Mouse (Mus musculus): ENCODE results near the gene Tmem219. TPM values are rescaled to one million over a fixed set of nuclear protein-coding genes. Genes with fewer than 3 reads are reported as not detected.

Tmem219 gene
- polyA plus RNA-seq, 1 experiment from 2014 or later = 30.9 TPM

DNA sequence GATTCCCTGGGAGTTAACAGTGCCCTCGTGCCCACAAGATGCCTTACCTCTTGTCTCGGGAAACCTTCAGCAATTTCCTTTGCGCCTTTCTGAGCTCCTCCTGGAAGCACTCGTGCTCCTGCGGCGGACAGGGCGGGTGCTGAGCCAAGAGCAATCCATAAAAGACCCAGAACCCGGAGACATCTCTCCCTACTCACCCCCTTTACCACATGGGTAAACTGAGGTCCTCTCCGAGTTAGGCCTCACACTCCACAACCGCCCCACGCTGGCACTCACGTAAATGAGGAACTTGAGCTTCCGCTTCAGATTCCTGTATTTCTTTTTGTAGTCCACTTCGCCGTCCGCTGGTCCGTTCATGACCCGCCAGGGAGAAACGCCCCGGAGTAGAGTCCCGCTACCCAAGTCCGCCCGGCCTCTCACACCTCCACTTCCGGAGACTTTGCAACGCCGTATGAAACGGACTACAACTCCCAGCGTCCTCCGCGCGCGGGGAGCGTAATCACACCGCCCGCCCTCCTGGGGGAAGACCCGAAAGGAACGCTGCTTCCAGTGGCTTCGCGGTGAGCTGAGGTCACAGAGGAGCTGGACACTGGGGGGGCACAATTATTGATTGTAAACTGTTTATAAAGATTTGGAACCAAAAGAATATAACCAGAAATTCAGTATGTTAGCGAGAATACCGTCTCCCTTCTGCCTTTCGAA is 61.1 kb downstream of the Tmem219 start, which contains the start of gene Hirip3:
Gene Hirip3 (plus strand): TSS at position 544 of the 702 bp plus-strand sequence.
- H3K9ac ChIP-seq (replicated peaks) = peak within 1 kb of the TSS; percentile 57
- peak within 1 kb of the TSS; percentile 85 for H3K4me2 ChIP-seq
- H3K4me3 ChIP-seq (replicated peaks) = peak within 1 kb of the TSS; percentile 71
- ATAC-seq (ENCODE audit: low FRiP score) = peak; percentile 92
- 3% methylated on average over 41 of the region's 42 CpGs for WGBS
- peaks cover 45% of the 10 kb centered on the region for H3K36me3 ChIP-seq
- peak within 1 kb of the TSS; percentile 92 for H3K27ac ChIP-seq (replicated peaks)
- no peaks in the 10 kb centered on the region for H3K9me3 ChIP-seq (replicated peaks)
- peaks cover 35% of the 10 kb centered on the region for H3K4me1 ChIP-seq
- H3K27me3 ChIP-seq (replicated peaks) = no peaks in the 10 kb centered on the region

DNA sequence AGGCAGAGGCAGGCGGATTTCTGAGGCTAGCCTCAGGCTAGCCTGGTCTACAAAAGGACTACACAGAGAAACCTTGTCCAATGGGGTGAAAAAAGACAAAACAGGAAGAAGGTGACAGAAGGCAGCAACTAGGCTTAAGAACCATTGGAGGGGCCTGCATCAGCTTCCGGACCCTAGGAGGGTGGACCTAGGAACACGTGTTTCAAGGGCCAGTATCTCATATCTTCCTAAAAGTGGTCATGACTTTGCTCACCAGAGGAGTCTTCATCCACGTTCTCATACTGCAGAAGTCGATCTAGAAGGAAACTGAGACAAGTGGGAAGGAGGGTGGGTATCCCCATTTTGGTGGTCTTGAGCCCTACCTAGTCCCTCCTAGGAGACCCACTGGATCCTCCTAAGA is 61.7 kb downstream of the Tmem219 start:
- H3K9ac ChIP-seq (replicated peaks) = peak overlapping the region; percentile 57
- no peaks in the 10 kb centered on the region for H3K27me3 ChIP-seq (replicated peaks)
- peak overlapping the region; percentile 85 for H3K4me2 ChIP-seq
- ATAC-seq (ENCODE audit: low FRiP score) = no peak
- H3K36me3 ChIP-seq = peaks cover 45% of the 10 kb centered on the region
- H3K4me1 ChIP-seq = peaks cover 35% of the 10 kb centered on the region
- H3K27ac ChIP-seq (replicated peaks) = no peak overlapping the region
- H3K4me3 ChIP-seq (replicated peaks) = peak overlapping the region; percentile 71
- no peaks in the 10 kb centered on the region for H3K9me3 ChIP-seq (replicated peaks)
- 73% methylated on average over 5 of the region's 5 CpGs for WGBS

DNA sequence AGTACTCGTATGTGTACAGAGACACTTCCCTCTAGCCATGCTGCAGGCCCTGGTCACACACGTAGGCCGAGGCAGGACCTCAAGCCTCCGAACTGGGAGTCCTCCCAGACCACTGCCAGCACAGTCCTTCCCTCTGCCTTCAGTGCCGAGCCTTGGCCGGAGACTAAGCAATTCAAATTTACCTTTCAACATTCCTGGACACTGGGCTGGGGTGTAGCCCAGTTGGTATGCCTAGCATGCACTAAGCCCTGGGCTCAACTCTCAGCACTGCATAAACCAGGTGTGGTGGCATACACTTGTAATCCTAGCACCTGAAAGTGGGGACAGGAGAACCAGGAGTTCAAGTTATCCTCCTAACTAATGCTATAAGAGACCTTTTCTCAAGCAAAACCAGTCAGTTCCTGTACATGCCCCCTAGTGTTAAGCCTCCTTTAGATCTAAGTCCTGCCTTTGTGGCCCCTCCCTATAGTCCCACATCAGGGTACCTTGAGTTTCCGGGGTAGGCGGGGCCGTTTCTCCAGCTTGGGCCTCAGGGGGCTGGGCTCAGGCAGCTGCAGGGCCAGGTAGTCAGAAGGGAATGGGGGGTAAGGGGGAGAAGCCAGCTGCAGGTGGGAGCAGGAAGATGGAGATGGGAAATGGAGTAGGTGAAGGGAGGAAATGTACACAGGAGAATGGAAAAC is 65.8 kb downstream of the Tmem219 start:
- ATAC-seq (ENCODE audit: low FRiP score) = no peak
- Histone ChIP-seq H3K36me3 (peaks cover 59% of the 10 kb centered on the region), H3K27ac (replicated peaks) (no peak overlapping the region), H3K9me3 (replicated peaks) (no peaks in the 10 kb centered on the region), H3K4me2 (no peak overlapping the region), H3K27me3 (replicated peaks) (no peaks in the 10 kb centered on the region), H3K4me3 (replicated peaks) (no peak overlapping the region), H3K9ac (replicated peaks) (no peak overlapping the region), H3K4me1 (peaks cover 12% of the 10 kb centered on the region)
- 71% methylated on average over 9 of the region's 9 CpGs for WGBS

DNA sequence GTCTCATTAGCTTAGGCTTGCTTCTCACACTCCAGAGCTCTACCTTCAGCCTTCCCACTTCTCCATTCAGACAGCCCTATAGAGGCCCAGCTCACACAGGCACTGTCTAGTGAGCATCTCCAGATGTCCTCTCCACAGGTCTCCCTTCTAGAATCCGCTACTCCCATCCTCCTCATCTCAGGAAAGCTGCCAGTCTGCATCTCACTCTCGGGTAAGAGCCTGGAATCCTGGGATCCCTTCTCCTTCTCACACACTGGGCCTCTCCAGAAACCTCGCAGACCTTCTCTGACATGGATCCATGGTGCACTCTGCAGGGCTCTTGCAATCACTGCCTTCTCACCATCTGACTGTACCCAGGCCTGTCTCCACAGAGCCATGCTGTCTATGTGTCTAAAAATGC is 67.1 kb downstream of the Tmem219 start:
- no peak overlapping the region for H3K27ac ChIP-seq (replicated peaks)
- 0 out of 2 replicates have a peak overlapping the region, but pooled peaks have one; percentile 7 for H3K9ac ChIP-seq (replicated peaks)

DNA sequence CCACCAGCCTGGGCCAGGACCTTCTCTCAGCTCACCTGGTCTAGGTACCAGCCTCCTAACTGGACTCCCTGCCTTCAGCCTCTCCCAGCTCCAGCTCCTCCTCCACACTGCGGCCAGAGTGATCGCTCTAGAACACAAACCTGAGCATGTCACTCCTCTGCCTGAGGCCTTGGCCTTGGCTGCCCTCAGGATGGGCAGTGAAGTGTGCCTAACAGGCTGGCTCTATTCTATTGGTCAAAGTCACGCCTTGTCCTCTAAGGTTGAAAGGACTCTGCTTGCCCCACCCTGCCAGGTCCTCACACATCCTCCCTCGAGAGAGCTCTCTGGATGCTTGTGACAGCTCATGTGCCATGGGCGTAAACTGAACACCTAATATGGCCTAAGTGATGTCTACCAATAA is 69.3 kb downstream of the Tmem219 start:
- Histone ChIP-seq H3K4me3 (replicated peaks) (no peak overlapping the region), H3K36me3 (peaks cover 61% of the 10 kb centered on the region), H3K27me3 (replicated peaks) (peaks cover 18% of the 10 kb centered on the region), H3K9ac (replicated peaks) (no peak overlapping the region), H3K9me3 (replicated peaks) (no peaks in the 10 kb centered on the region), H3K4me2 (no peak overlapping the region), H3K27ac (replicated peaks) (no peak overlapping the region), H3K4me1 (peaks cover 11% of the 10 kb centered on the region)
- 79% methylated on average over 5 of the region's 5 CpGs for WGBS
- no peak for ATAC-seq (ENCODE audit: low FRiP score)

More for the DNA sequence above, 67.1 kb downstream of the Tmem219 start:
- no peak for ATAC-seq (ENCODE audit: low FRiP score)
- peaks cover 3% of the 10 kb centered on the region for H3K4me1 ChIP-seq
- no peak overlapping the region for H3K4me3 ChIP-seq (replicated peaks)
- H3K27me3 ChIP-seq (replicated peaks) = no peaks in the 10 kb centered on the region
- H3K36me3 ChIP-seq = peaks cover 68% of the 10 kb centered on the region
- no peak overlapping the region for H3K4me2 ChIP-seq
- WGBS = 81% methylated on average over 3 of the region's 3 CpGs
- no peaks in the 10 kb centered on the region for H3K9me3 ChIP-seq (replicated peaks)

DNA sequence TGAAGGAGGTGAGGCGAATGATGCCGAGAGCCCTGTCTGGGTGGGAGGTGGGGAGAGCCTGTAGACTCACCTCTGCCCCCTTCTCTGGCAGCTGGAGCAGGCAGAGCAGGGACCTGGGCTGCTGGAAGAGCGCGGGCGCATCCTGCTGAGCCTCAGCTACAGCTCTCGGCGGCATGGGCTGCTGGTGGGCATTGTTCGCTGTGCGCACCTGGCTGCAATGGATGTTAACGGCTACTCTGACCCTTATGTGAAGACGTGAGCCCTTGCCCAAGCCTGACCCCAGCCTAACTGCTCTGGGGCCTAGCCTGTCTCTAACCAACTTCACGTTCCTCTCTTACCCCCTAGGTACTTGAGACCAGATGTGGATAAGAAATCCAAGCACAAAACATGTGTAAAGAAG is 71.5 kb downstream of the Tmem219 start:
- ATAC-seq (ENCODE audit: low FRiP score) = no peak
- 47% methylated on average over 12 of the region's 12 CpGs for WGBS
- H3K36me3 ChIP-seq = peaks cover 43% of the 10 kb centered on the region

DNA sequence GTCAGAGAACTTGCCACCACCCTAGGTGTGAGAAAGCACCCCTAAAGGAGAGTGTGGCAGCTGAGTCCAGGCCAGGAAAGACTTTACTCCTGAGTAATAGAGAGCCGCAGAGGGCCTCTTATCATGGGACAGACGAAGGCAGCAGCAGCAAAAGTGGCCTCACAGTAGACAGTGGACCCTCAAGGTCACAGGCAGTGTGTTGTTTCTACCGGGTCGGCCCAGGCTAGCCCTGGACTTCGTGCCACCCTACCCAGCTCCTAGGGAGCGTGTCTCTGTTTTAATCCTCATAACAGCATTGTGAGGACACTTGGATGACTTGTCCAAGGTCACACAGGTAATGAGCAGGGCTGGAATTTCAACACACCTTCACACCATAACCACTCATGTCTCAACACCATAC is 72.6 kb downstream of the Tmem219 start:
- Histone ChIP-seq H3K27ac (replicated peaks) (no peak overlapping the region), H3K4me3 (replicated peaks) (no peak overlapping the region), H3K9ac (replicated peaks) (no peak overlapping the region), H3K4me1 (peaks cover 24% of the 10 kb centered on the region), H3K36me3 (peaks cover 34% of the 10 kb centered on the region), H3K4me2 (no peak overlapping the region), H3K9me3 (replicated peaks) (no peaks in the 10 kb centered on the region), H3K27me3 (replicated peaks) (peaks cover 18% of the 10 kb centered on the region)
- 94% methylated on average over 6 of the region's 6 CpGs for WGBS
- no peak for ATAC-seq (ENCODE audit: low FRiP score)

More for the DNA sequence above, 71.5 kb downstream of the Tmem219 start:
- no peak overlapping the region for H3K4me3 ChIP-seq (replicated peaks)
- no peaks in the 10 kb centered on the region for H3K9me3 ChIP-seq (replicated peaks)
- H3K9ac ChIP-seq (replicated peaks) = no peak overlapping the region
- H3K27me3 ChIP-seq (replicated peaks) = peaks cover 18% of the 10 kb centered on the region
- H3K4me2 ChIP-seq = no peak overlapping the region
- peaks cover 24% of the 10 kb centered on the region for H3K4me1 ChIP-seq
- H3K27ac ChIP-seq (replicated peaks) = no peak overlapping the region

DNA sequence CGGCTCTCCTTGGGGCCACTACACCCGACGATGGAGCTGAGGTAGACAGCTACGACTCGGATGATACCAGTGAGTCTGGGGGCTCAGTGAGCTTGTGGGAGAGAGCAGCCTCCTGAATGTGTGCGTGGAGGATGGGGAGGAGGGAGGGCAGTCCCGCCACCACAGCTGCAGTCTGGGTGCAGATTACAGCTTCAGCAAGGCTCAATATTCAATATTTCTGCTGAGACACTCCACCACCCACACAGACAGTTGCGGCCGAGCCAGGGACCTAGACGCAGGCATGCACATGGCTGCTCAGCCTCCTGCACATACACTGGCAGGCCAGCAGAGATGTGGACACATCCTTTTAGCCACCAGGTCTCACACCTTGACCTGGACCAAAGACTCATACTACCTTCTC is 73.9 kb downstream of the Tmem219 start:
- H3K27me3 ChIP-seq (replicated peaks) = peaks cover 22% of the 10 kb centered on the region
- 22% methylated on average over 10 of the region's 10 CpGs for WGBS
- peak overlapping the region; percentile 74 for H3K9ac ChIP-seq (replicated peaks)

DNA sequence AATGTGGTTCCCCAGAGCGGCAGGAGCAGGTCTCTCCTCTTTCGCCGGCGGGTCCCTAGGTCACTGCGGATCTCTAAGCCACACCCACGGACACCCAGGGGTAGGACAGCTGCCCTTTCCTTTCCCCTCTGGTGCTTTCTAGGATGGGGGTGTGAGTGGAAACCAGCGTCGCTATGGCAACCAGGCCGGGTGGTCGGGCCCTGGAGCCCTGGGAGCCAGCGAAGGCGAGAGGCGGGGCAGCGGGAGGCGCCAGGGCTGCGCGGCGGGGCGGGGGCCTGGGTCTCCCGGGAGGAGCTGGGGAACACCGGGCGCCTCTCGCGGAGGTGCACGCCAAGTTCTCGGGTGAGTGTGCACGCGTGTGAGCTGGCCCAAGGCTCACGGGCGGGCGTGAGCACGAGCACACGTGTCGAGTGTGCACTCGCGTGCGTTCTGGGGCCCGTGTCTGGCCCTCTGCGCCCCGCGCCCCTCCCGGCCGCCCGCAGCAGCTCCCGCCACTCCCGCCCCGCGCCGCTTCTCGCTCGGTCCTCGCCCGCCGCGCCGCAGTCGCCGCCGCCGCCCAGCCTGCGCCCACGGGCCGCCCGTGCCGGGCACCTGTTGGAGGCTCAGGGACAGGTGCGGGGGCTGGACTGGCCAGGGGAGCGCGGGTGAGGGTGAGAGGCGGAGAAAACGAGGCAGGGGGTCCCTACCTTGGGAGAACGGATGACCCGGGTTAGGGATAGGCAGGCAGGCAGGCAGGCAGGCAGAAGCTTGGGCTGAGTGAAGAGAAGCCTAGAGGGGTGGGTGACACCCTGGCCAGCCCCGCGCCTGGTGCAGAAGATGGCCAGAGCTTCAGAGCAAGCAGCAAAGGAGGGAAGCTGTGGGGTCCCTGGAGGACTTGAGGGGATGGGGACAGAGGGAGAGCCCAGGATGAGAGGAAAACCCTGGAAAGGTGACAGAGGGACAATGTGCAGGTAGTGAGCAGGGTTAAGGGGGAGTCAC is 75.0 kb downstream of the Tmem219 start:
- peak; percentile 59 for ATAC-seq (ENCODE audit: low FRiP score)
- Histone ChIP-seq H3K27me3 (replicated peaks) (peaks cover 22% of the 10 kb centered on the region), H3K9ac (replicated peaks) (peak overlapping the region; percentile 74), H3K27ac (replicated peaks) (peak overlapping the region; percentile 45; the same call in 1 of the 2 replicates), H3K4me2 (peak overlapping the region; percentile 100), H3K4me3 (replicated peaks) (peak overlapping the region; percentile 61), H3K4me1 (peaks cover 24% of the 10 kb centered on the region), H3K9me3 (replicated peaks) (no peaks in the 10 kb centered on the region), H3K36me3 (peaks cover 20% of the 10 kb centered on the region)
- 1% methylated on average over 41 of the region's 74 CpGs for WGBS

More for the DNA sequence above, 73.9 kb downstream of the Tmem219 start:
- peak overlapping the region; percentile 100 for H3K4me2 ChIP-seq
- no peak overlapping the region; the same call in 1 of the 2 replicates for H3K27ac ChIP-seq (replicated peaks)
- H3K9me3 ChIP-seq (replicated peaks) = no peaks in the 10 kb centered on the region
- peak overlapping the region; percentile 61 for H3K4me3 ChIP-seq (replicated peaks)
- ATAC-seq (ENCODE audit: low FRiP score) = 0 out of 2 replicates have a peak, but pooled peaks have one; percentile 23
- peaks cover 31% of the 10 kb centered on the region for H3K36me3 ChIP-seq
- peaks cover 24% of the 10 kb centered on the region for H3K4me1 ChIP-seq

DNA sequence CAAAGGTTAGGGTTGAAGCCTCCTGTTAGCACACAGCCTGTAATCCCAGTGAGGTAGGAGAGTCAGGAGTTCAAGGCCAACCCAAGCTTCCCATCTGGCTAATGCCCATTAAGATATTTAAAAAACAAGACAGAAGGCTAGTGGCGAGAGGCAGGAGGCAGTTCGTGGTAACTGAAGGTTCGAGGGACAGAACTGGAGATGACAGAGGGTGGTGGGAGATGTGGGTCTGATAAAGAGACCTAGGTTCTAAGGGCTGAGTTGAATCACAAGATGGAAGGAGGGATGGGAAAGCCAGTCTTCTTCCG is 75.6 kb downstream of the Tmem219 start, which contains the start of gene Doc2a:
Gene Doc2a (plus strand): TSS at position 301 of the 305 bp plus-strand sequence.
- Histone ChIP-seq H3K36me3 (peaks cover 14% of the 10 kb centered on the region), H3K27me3 (replicated peaks) (peaks cover 22% of the 10 kb centered on the region), H3K4me2 (peak within 1 kb of the TSS; percentile 100), H3K4me3 (replicated peaks) (peak within 1 kb of the TSS; percentile 61), H3K27ac (replicated peaks) (peak within 1 kb of the TSS; percentile 45; the same call in 1 of the 2 replicates), H3K9ac (replicated peaks) (peak within 1 kb of the TSS; percentile 74), H3K4me1 (peaks cover 24% of the 10 kb centered on the region), H3K9me3 (replicated peaks) (no peaks in the 10 kb centered on the region)
- WGBS = 14% methylated on average over 4 of the region's 4 CpGs
- peak; percentile 5; the same call in 1 of the 2 replicates for ATAC-seq (ENCODE audit: low FRiP score)

DNA sequence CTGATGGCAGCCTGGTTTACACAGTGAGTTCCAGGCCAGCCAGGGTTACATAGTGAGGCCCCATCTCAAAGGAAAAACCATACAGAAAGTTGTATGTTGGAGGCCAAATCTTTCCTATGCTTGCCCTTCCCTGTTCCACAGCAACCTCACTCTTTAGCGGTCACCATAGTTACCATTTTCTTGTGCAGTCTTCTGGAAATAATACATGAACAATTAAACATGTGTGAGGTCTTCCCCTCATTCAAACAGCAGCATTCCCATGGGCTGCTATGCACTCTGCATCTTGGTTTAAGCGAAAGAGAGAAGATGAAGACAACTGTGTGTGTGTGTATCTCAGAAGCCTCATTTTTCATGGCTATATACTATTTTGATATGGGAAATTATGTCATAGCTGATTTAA is 77.2 kb downstream of the Tmem219 start:
- Histone ChIP-seq H3K4me1 (peaks cover 24% of the 10 kb centered on the region), H3K27ac (replicated peaks) (no peak overlapping the region), H3K9me3 (replicated peaks) (no peaks in the 10 kb centered on the region), H3K27me3 (replicated peaks) (peaks cover 22% of the 10 kb centered on the region), H3K36me3 (0 out of 2 replicates have a peak, but pooled peaks cover 3% of the 10 kb centered on the region), H3K4me3 (replicated peaks) (no peak overlapping the region), H3K4me2 (no peak overlapping the region), H3K9ac (replicated peaks) (no peak overlapping the region)
- 25% methylated on average over 2 of the region's 2 CpGs for WGBS
- no peak for ATAC-seq (ENCODE audit: low FRiP score)

All from neural tube, embryonic 15.5 days (tissue).